Mouse (Mus musculus): ENCODE measurements around the gene Adam11.

DNA sequence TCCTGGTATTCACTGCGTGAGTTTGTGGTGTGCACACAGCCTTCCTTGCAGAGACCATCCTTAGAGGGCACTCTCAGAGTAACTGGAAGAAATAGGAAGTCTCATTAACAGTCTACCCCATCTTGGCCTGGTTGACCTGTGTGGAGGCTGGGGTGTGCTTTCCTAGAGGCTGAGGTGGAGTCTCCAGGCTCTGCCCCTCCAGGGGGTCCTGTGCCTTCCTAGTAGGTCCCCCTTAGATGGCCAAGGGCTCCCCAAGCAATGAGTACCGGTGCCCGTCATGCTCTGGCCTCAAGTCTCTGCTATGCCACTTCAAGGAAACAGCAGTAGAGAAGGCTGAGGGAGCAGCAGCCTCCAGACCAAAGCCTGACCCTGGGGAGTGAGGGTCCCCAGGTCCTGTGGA lies 23.2 kb upstream of the Adam11 start:
- TF ChIP-seq EP300 (IDR thresholded peaks at IDR 0.05; ENCODE audit: low read depth) (no peak), CTCF (IDR thresholded peaks at IDR 0.05; ENCODE audit: low read depth) (no peak)
